Mouse (Mus musculus) cerebellum, adult 2 months (tissue): ENCODE data around the gene Ms4a1. TPM values are rescaled to one million over a fixed set of nuclear protein-coding genes. Genes with fewer than 3 reads are reported as not detected.

Source experiments
- DNase-seq, 2 experiments: peaks; one replicate each; pipeline ENCODE4 v3.0.0; 2021
- H3K27ac ChIP-seq: fragments of 200-500 bp; 2 replicates; pipeline ENCODE4 v1.5.1; 2012; ENCODE audit warnings: low read length, control low read depth, inconsistent platforms; ENCODE audit not compliant: insufficient read depth
- H3K27me3 ChIP-seq: fragments of 200-500 bp; 2 replicates; pipeline ENCODE4 v1.6.1; 2012; ENCODE audit warnings: inconsistent platforms, mild to moderate bottlenecking, low read length, moderate library complexity; ENCODE audit not compliant: control insufficient read depth, insufficient read depth
- H3K4me1 ChIP-seq: fragments of 200-500 bp; 2 replicates; pipeline ENCODE4 v1.6.1; 2011; ENCODE audit warnings: low read length; ENCODE audit not compliant: control insufficient read depth, insufficient read depth
- H3K4me3 ChIP-seq: fragments of 200-500 bp; replicated peaks from 2 replicates; pipeline ENCODE3; 2011; ENCODE audit warnings: mild to moderate bottlenecking, low read depth, low read length, control low read depth; ENCODE audit not compliant: insufficient read depth
- CTCF ChIP-seq: fragments of 200-500 bp; IDR thresholded peaks from 2 replicates; pipeline ENCODE4 v1.5.1; 2011; ENCODE audit warnings: low read depth, mild to moderate bottlenecking, control low read depth, low read length, moderate library complexity, borderline replicate concordance; ENCODE audit not compliant: insufficient read depth
- POLR2A ChIP-seq: fragments of 200-500 bp; IDR thresholded peaks from 2 replicates; pipeline ENCODE4 v1.6.1; 2011; ENCODE audit warnings: low read length, control low read depth, borderline replicate concordance; ENCODE audit not compliant: insufficient read depth
- WGBS: fragments of 180-500 bp; shearing (Covaris S2); methylation state at CpG from one replicate; pipeline ENCODE4 v1.1.7; 2018; 5-methylcytosine and 5-hydroxymethylcytosine counted together
- polyA plus RNA-seq: library from polyadenylated mRNA; depleted of rRNA; stranded (reverse); fragments of >200 nt; gene quantifications from 2 replicates; pipeline ENCODE4 v1.2.3, GENCODE M21; 2012; rRNA removed

Gene Ms4a1
- polyA plus RNA-seq, 1 experiment = 0.10 TPM

DNA sequence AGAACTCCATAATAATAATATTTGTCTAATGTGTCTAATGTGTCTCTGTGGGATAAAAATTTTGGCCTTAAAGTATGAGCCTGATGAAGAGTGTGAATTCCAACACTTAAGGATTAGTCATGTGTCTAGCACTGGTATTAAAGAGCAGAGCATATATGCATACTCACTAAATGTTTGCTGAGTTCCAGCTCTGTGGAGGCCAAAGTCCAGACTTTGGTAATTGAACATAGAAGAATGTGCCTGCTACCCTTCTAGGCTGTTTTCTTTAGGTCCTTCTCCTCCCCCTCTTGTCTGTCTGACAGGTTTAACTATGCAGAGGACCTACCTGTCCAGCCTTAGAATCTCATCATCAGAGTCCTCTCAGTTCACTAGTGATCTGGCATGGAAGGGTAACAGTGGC lies 30.2 kb downstream of the Ms4a1 start:
- Histone ChIP-seq H3K4me3 (no peak overlapping the region), H3K27ac (no peak overlapping the region)

DNA sequence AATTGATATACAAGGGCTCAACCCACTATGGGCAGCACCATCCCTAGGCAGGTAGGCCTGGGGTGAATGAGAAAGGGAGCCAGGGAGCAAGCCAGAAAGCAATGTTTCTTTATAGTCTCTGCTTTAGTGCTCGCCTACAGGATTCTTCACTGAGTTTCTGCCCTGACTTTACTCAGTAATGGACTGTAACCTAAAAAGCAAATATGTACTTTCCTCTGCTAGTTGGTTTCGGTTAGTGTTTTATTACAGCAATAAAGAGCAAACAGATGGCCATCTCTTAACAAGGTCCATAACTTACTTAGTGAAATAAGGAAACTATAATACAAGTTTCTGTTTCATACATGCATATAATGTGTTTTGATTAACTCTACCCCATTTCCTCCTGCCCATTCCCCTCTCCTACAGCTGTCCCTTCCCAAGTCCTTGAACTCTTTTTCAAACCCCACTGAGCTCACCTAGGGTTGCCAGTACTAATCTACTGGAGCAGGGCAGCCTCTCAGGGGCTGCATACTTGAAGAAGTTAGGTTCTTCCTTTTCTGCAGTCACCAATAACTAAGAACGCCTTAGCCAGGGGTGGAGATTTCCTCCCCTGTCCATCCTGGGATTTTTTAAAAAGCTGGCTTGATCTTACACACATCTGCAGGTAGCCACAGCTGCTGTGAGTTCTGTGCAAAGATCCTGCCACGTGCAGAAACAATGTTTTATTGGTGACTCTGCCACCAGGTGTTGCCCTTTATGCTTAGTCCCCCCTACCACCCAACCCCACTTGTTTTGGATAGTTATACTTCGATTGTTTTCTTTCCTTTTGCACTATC lies 30.9 kb downstream of the Ms4a1 start:
- 62% methylated on average over 5 of the region's 5 CpGs for WGBS

More for the DNA sequence above, 30.2 kb downstream of the Ms4a1 start:
- Histone ChIP-seq H3K27me3 (no peaks in the 10 kb centered on the region), H3K4me1 (no peaks in the 10 kb centered on the region)
- TF ChIP-seq POLR2A (no peak), CTCF (no peak)
- DNase-seq = no peak

DNA sequence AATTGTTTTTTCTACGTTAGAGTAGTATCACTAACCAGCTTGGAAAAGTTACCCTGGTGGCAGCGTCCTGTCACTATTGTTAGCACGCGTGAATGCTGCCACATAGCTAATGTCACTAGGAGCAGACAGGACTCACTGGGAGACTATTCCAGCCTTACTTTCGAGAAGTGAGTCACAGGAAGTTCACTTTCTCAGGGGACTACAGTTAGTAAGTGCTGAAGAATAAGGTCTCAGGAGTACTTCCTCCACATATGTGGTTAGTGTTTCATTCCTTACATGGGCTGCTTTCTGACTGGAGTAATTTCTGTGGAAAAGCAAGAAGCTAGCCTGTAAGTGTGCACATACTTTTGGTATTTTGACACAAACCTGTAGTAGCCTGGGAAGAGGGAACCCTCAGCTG lies 31.8 kb downstream of the Ms4a1 start:
- WGBS = 68% methylated on average over 5 of the region's 5 CpGs
- H3K27me3 ChIP-seq = no peaks in the 10 kb centered on the region
- TF ChIP-seq CTCF (no peak), POLR2A (no peak)

More for the DNA sequence above, 30.9 kb downstream of the Ms4a1 start:
- no peak for DNase-seq
- no peak for TF ChIP-seq POLR2A
- no peak for TF ChIP-seq CTCF
- Histone ChIP-seq H3K4me1 (no peaks in the 10 kb centered on the region), H3K27me3 (no peaks in the 10 kb centered on the region), H3K4me3 (no peak overlapping the region), H3K27ac (no peak overlapping the region)

DNA sequence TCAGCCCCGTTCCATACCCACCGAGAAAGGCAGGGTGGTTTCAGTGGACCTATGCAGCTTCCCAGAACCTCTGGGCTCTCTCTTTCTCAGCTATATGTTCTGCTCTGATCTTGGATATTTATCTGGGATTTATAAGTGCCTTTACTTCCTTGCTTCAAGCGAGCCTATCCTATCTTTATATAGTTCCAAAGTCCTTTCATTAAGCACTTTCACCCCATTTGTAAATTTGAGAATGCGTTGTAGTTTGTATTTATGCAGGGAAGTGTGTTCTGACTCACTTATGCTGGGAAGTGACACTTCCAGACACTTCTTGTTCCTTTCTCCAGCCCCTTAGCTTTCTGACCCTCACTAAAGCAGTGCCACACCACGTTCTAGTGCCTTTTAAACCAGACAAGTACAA lies 33.7 kb downstream of the Ms4a1 start, which contains the start of gene Ms4a12:
Gene Ms4a12 (minus strand): TSS at position 101 of the 400 bp plus-strand sequence.
- Histone ChIP-seq H3K4me1 (no peaks in the 10 kb centered on the region), H3K27me3 (no peaks in the 10 kb centered on the region), H3K4me3 (no peak within 1 kb of the TSS), H3K27ac (no peak within 1 kb of the TSS)
- no peak for DNase-seq
- 67% methylated on average over 5 of the region's 5 CpGs for WGBS
- TF ChIP-seq CTCF = no peak
- no peak for TF ChIP-seq POLR2A

More for the DNA sequence above, 31.8 kb downstream of the Ms4a1 start:
- Histone ChIP-seq H3K4me3 (no peak overlapping the region), H3K27ac (no peak overlapping the region), H3K4me1 (no peaks in the 10 kb centered on the region)
- DNase-seq = no peak

Other genes with a start within 250 kb of the Ms4a1 start
- not detected in 2 replicates for gene Ms4a18, start 248.2 kb downstream of the Ms4a1 start, polyA plus RNA-seq
- gene Ms4a8a, start 185.1 kb downstream of the Ms4a1 start, polyA plus RNA-seq = not detected in 2 replicates
- not detected in 2 replicates for gene 1700017D01Rik, start 135.4 kb downstream of the Ms4a1 start, polyA plus RNA-seq
- not detected in 2 replicates for gene 1700025F22Rik, start 100.9 kb downstream of the Ms4a1 start, polyA plus RNA-seq
- gene Ms4a13, start 69.5 kb downstream of the Ms4a1 start, polyA plus RNA-seq = not detected in 2 replicates
- not detected in 2 replicates for gene Ms4a12, start 33.8 kb downstream of the Ms4a1 start, polyA plus RNA-seq
- not detected in 2 replicates for gene Ms4a5, start 17.6 kb upstream of the Ms4a1 start, polyA plus RNA-seq
- gene Ms4a14, start 48.2 kb upstream of the Ms4a1 start, polyA plus RNA-seq = 0.07 and 0.13 TPM in 2 replicates
- 0.33 and 0.71 TPM in 2 replicates for gene Ms4a7, start 69.9 kb upstream of the Ms4a1 start, polyA plus RNA-seq
- gene Ms4a4a, start 109.3 kb upstream of the Ms4a1 start, polyA plus RNA-seq = 0.14 and 0.31 TPM in 2 replicates
- gene Ms4a4c, start 138.5 kb upstream of the Ms4a1 start, polyA plus RNA-seq = 0.18 TPM in 1 of 2 replicates, not detected in the other
- 0.16 and 0.24 TPM in 2 replicates for gene Ms4a4b, start 177.3 kb upstream of the Ms4a1 start, polyA plus RNA-seq
- gene Ms4a6c, start 203.1 kb upstream of the Ms4a1 start, polyA plus RNA-seq = 0.25 and 0.32 TPM in 2 replicates
- not detected in 2 replicates for gene Gm8369, start 219.7 kb upstream of the Ms4a1 start, polyA plus RNA-seq